In genomic region chr12:76832704-76833103, GRCm38 (mm10) we compare ENCODE assay signal across 7 mouse cellular contexts. TPM values are rescaled to one million over a fixed set of nuclear protein-coding genes. Genes with fewer than 3 reads are reported as not detected.
DNase-seq lines count a peak whose midpoint lies in the region; TF ChIP-seq lines count a peak whose summit lies in the region.

No protein-coding gene starts in this region.

- intact Hi-C loops in left cerebral cortex, adult 2 months (cut with DNase I): no loop called here
- intact Hi-C loops in gastrocnemius, postnatal 36 days (cut with DNase I): no loop called here

- no peak for DNase-seq in left cerebral cortex, adult 2 months (ENCODE audit: extremely low spot score in 1 of 2, low spot score in 2 of 2)
- DNase-seq in left cerebral cortex, adult 18-20 months (ENCODE audit: low spot score in 2 of 2): no peak
- DNase-seq in MN1 (ENCODE audit: low spot score): peak; percentile 53
- DNase-seq in cerebellum, postnatal 10 days: peak; percentile 54 to 67
- peak; percentile 27 for DNase-seq in lung, postnatal 25 days (ENCODE audit: low spot score)
- no peak for DNase-seq in frontal cortex, postnatal 25 days (ENCODE audit: low spot score in 2 of 2)
- no peak for DNase-seq in gastrocnemius, postnatal 36 days

- H3K27ac ChIP-seq in left cerebral cortex, adult 2 months: no peak overlapping the region

- peak; percentile 88 for TF ChIP-seq CTCF in left cerebral cortex, adult 2 months (IDR thresholded peaks at IDR 0.05)

- no peak overlapping the region for H3K4me3 ChIP-seq in left cerebral cortex, adult 2 months

RNA-seq across cellular contexts. Expression of gene Rab15, which starts 10.0 kb away (rescaled TPM):
- total RNA-seq in left cerebral cortex, adult 2 months (2021): 100 to 1,000 TPM; 271 to 278 TPM
- total RNA-seq in left cerebral cortex, adult 18-20 months (2021): 100 to 1,000 TPM; 245 to 266 TPM
- total RNA-seq in gastrocnemius, postnatal 36 days (2021): 1 to 10 TPM; 3.1 to 5.6 TPM

RNA-seq across cellular contexts. Expression of gene Gpx2, which starts 37.4 kb away (rescaled TPM):
- under 1 TPM; 0.34 to 0.47 TPM for total RNA-seq in left cerebral cortex, adult 2 months (2021)
- under 1 TPM; 0.35 to 0.37 TPM for total RNA-seq in left cerebral cortex, adult 18-20 months (2021)
- not detected for total RNA-seq in gastrocnemius, postnatal 36 days (2021)

Comparison
In these comparisons a context has a peak if more than half of its experiments do, and no peak if none do; other contexts are left out.
1. DNase-seq: peak in MN1 (single experiment), cerebellum, postnatal 10 days (2 of 2) and lung, postnatal 25 days (single experiment); none in left cerebral cortex, adult 2 months (0 of 2), left cerebral cortex, adult 18-20 months (0 of 2), frontal cortex, postnatal 25 days (0 of 2) and gastrocnemius, postnatal 36 days (0 of 2).
2. RNA of gene Rab15, which starts 10.0 kb away (total RNA-seq): 271 to 278 TPM in left cerebral cortex, adult 2 months and 245 to 266 TPM in left cerebral cortex, adult 18-20 months; 3.1 to 5.6 TPM in gastrocnemius, postnatal 36 days; every median in the first group is over 10 times any median in the second.